Mouse (Mus musculus) liver, postnatal 0 days (tissue): ENCODE results near the gene Spata5. TPM values are rescaled to one million over a fixed set of nuclear protein-coding genes. Genes with fewer than 3 reads are reported as not detected.
A peak's percentile ranks its signal among the peaks of the same experiment; 100 is the strongest.
"Not testable (repeated sequence)": the region's sequence is repeated elsewhere in the genome, so short reads cannot be mapped to it uniquely, and the experiment has no call there.

Experiments used
- ATAC-seq: fragments of 200-750 bp; cut with Nextera tagmentation; 2 replicates; pipeline ENCODE4 v1.8.0; 2017; ENCODE audit warnings: mild to moderate bottlenecking, moderate library complexity
- DNase-seq: peaks from one replicate; pipeline ENCODE4 v3.0.0-alpha.2; 2016
- H3K27ac ChIP-seq: fragments of 300-500 bp; sonication (generic); 2 replicates; pipeline ENCODE4 v1.5.1; 2014; ENCODE audit warnings: antibody characterized with exemption, moderate library complexity, mild to moderate bottlenecking, low read depth
- H3K27me3 ChIP-seq: fragments of 300-500 bp; sonication (generic); 2 replicates; pipeline ENCODE4 v1.6.1; 2014; ENCODE audit warnings: low read length, control low read depth, mixed read lengths; ENCODE audit not compliant: insufficient read depth
- H3K36me3 ChIP-seq: fragments of 300-500 bp; sonication (generic); replicated peaks from 2 replicates; pipeline ENCODE4 v1.6.1; 2014; ENCODE audit warnings: mild to moderate bottlenecking, control low read depth, low read length, moderate library complexity, mixed read lengths; ENCODE audit not compliant: insufficient read depth
- H3K4me1 ChIP-seq: fragments of 300-500 bp; sonication (generic); 2 replicates; pipeline ENCODE4 v1.6.1; 2014; ENCODE audit warnings: antibody characterized with exemption, mild to moderate bottlenecking, control low read depth; ENCODE audit not compliant: insufficient read depth
- H3K4me2 ChIP-seq: fragments of 300-500 bp; sonication (generic); 2 replicates; pipeline ENCODE4 v1.6.1; 2014; ENCODE audit warnings: low read depth, mild to moderate bottlenecking, low read length, moderate library complexity, mixed read lengths
- H3K4me3 ChIP-seq: fragments of 300-500 bp; sonication (generic); 2 replicates; pipeline ENCODE4 v1.5.1; 2014; ENCODE audit warnings: low read depth, low read length
- H3K9ac ChIP-seq: fragments of 300-500 bp; sonication (generic); replicated peaks from 2 replicates; pipeline ENCODE4 v1.6.1; 2014; ENCODE audit warnings: mild to moderate bottlenecking, moderate library complexity
- H3K9me3 ChIP-seq: fragments of 300-500 bp; sonication (generic); 2 replicates; pipeline ENCODE4 v1.6.1; 2016; ENCODE audit warnings: mild to moderate bottlenecking, control low read depth, low read length, mixed read lengths
- CTCF ChIP-seq: sonication (generic); IDR thresholded peaks from 2 replicates; pipeline ENCODE4 v1.5.1; 2016; ENCODE audit warnings: antibody characterized with exemption, low read depth
- EP300 ChIP-seq: IDR thresholded peaks from 2 replicates; pipeline ENCODE4 v1.6.1; 2016; ENCODE audit warnings: antibody characterized with exemption, low read depth, mild to moderate bottlenecking
- WGBS: fragments of 180-500 bp; shearing (Covaris S2); extraction: QIAGEN DNeasy Blood & Tissue Kit; methylation state at CpG from one replicate; pipeline ENCODE4 v1.1.7; 2014; ENCODE audit not compliant: insufficient replicate concordance; 5-methylcytosine and 5-hydroxymethylcytosine counted together
- polyA plus RNA-seq: library from polyadenylated mRNA; unstranded; fragments of >200 nt; fragmentation: Nextera tagmentation; extraction: Ambion mirVana; gene quantifications from 2 replicates; pipeline ENCODE4 v1.2.1, GENCODE M21; 2015

Spata5 gene
- polyA plus RNA-seq, 1 experiment from 2014 or later = 13.8 TPM

- no peak for TF ChIP-seq CTCF
- TF ChIP-seq EP300 = no peak
- Histone ChIP-seq H3K27me3 (no peaks in the 10 kb centered on the region), H3K9ac (no peak overlapping the region), H3K4me2 (no peak overlapping the region), H3K4me3 (no peak overlapping the region), H3K9me3 (no peaks in the 10 kb centered on the region), H3K4me1 (no peaks in the 10 kb centered on the region), H3K27ac (no peak overlapping the region), H3K36me3 (0 out of 2 replicates have a peak, but pooled peaks cover 6% of the 10 kb centered on the region)
- 70% methylated on average over 5 of the region's 5 CpGs for WGBS
- no peak for ATAC-seq
- DNase-seq = no peak
These were observed 164.9 kb downstream of the Spata5 start for GRCm38 (mm10) chr3:37584576-37584975.

GRCm38 (mm10) chr3:37585967-37586730 lies 166.5 kb downstream of the Spata5 start:
- H3K4me3 ChIP-seq = no peak overlapping the region
- no peak for DNase-seq
- 0 out of 2 replicates have a peak, but pooled peaks cover 4% of the 10 kb centered on the region for H3K36me3 ChIP-seq
- no peak for TF ChIP-seq CTCF
- no peak for TF ChIP-seq EP300
- H3K9ac ChIP-seq = peak overlapping the region; percentile 10
- peak overlapping the region; percentile 53 for H3K4me2 ChIP-seq
- no peak for ATAC-seq
- H3K27me3 ChIP-seq = no peaks in the 10 kb centered on the region
- no peaks in the 10 kb centered on the region for H3K4me1 ChIP-seq
- H3K27ac ChIP-seq = peak overlapping the region; percentile 44
- 50% methylated on average over 15 of the region's 15 CpGs for WGBS
- no peaks in the 10 kb centered on the region for H3K9me3 ChIP-seq

- Histone ChIP-seq H3K4me2 (peak overlapping the region; percentile 53), H3K4me3 (no peak overlapping the region), H3K9me3 (no peaks in the 10 kb centered on the region), H3K36me3 (no peaks in the 10 kb centered on the region), H3K4me1 (no peaks in the 10 kb centered on the region), H3K9ac (peak overlapping the region; percentile 10), H3K27ac (peak overlapping the region; percentile 44), H3K27me3 (no peaks in the 10 kb centered on the region)
- 43% methylated on average over 16 of the region's 16 CpGs for WGBS
- TF ChIP-seq CTCF (no peak), EP300 (no peak)
- DNase-seq (no peak), ATAC-seq (no peak)
These were observed 167.3 kb downstream of the Spata5 start for GRCm38 (mm10) chr3:37586731-37587578.

DNA sequence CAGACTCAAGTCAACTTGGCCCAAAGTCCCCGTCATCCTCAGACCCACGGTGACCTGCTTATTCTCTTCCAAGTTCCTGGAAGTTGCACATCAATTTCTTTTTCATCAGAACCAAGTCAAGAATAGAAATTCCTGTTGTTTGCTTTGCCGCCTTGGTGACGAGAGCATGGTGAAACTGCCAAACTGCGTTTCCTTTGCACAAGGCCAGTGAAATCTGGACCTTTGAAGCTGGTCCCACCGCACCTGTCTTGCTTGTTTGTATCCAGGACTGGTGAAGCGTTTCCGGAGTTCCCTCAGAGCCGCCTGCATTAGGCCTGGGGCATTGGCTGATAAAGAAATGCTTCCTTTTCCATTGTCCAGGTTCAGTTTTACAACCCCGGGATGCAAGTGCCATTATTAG lies 176.0 kb downstream of the Spata5 start:
- no peak overlapping the region for H3K27ac ChIP-seq
- TF ChIP-seq CTCF (no peak), EP300 (no peak)
- H3K4me1 ChIP-seq = peaks cover 9% of the 10 kb centered on the region
- H3K36me3 ChIP-seq = no peaks in the 10 kb centered on the region
- no peak overlapping the region for H3K4me3 ChIP-seq
- WGBS = 61% methylated on average over 10 of the region's 10 CpGs
- DNase-seq (no peak), ATAC-seq (no peak)
- no peak overlapping the region for H3K4me2 ChIP-seq
- no peaks in the 10 kb centered on the region for H3K27me3 ChIP-seq
- no peaks in the 10 kb centered on the region for H3K9me3 ChIP-seq
- H3K9ac ChIP-seq = no peak overlapping the region

- H3K4me1 ChIP-seq = peaks cover 9% of the 10 kb centered on the region
- no peak overlapping the region for H3K4me3 ChIP-seq
- no peak overlapping the region for H3K27ac ChIP-seq
- no peaks in the 10 kb centered on the region for H3K9me3 ChIP-seq
- 75% methylated on average over 6 of the region's 6 CpGs for WGBS
- H3K27me3 ChIP-seq = no peaks in the 10 kb centered on the region
- no peak for DNase-seq
- H3K4me2 ChIP-seq = no peak overlapping the region
- TF ChIP-seq EP300 (no peak), CTCF (no peak)
- no peak overlapping the region for H3K9ac ChIP-seq
- no peaks in the 10 kb centered on the region for H3K36me3 ChIP-seq
- ATAC-seq = no peak
These were observed 176.8 kb downstream of the Spata5 start for GRCm38 (mm10) chr3:37596519-37596918.

DNA sequence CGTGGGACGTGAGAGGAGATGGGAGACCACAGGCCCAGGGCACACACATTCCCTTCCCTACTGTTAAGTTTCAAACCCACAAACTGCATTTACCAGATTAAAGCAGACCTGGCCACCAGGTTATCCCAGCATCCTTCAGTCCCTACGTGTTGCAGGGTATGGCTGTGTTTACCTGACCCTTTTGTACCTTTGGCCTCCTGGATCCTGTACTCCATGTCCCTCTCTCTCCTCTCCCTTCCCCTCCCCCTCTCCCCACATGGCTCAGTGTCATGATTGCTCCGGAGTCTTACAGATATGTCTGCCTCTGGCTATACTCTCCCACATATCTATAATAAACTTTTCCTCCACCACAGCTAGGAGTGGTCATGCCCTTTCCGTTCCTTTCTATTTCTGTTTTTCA lies 177.5 kb downstream of the Spata5 start:
- DNase-seq = peak; percentile 45
- H3K4me2 ChIP-seq = no peak overlapping the region
- no peak overlapping the region for H3K27ac ChIP-seq
- H3K9me3 ChIP-seq = no peaks in the 10 kb centered on the region
- no peaks in the 10 kb centered on the region for H3K36me3 ChIP-seq
- no peak overlapping the region for H3K4me3 ChIP-seq
- TF ChIP-seq CTCF = no peak
- TF ChIP-seq EP300 = no peak
- no peaks in the 10 kb centered on the region for H3K27me3 ChIP-seq
- ATAC-seq = peak; percentile 96
- no peak overlapping the region for H3K9ac ChIP-seq
- peaks cover 9% of the 10 kb centered on the region for H3K4me1 ChIP-seq
- 53% methylated on average over 5 of the region's 5 CpGs for WGBS

- H3K9me3 ChIP-seq, DNase-seq, H3K27me3 ChIP-seq, H3K9ac ChIP-seq, H3K36me3 ChIP-seq, H3K4me2 ChIP-seq, H3K4me3 ChIP-seq, ATAC-seq, H3K27ac ChIP-seq, H3K4me1 ChIP-seq: not testable (repeated sequence)
- WGBS = 84% methylated on average over 14 of the region's 14 CpGs
These were observed 179.9 kb downstream of the Spata5 start for GRCm38 (mm10) chr3:37599641-37600040.
